Mouse (Mus musculus) lung, postnatal 10 days (tissue): ENCODE data around the gene Cd300c.
A peak's percentile ranks its signal among the peaks of the same experiment; 100 is the strongest.
"Not testable (repeated sequence)": the region's sequence is repeated elsewhere in the genome, so short reads cannot be mapped to it uniquely, and the experiment has no call there.

Experiments
- DNase-seq: peaks from one replicate; pipeline ENCODE4 v3.0.0; 2021

Cd300c gene

GRCm38 (mm10) chr11:114968752-114969207 lies at the start of gene Cd300c:
Gene Cd300c (minus strand): TSS chr11:114969157.
- peak; percentile 3 for DNase-seq

DNA sequence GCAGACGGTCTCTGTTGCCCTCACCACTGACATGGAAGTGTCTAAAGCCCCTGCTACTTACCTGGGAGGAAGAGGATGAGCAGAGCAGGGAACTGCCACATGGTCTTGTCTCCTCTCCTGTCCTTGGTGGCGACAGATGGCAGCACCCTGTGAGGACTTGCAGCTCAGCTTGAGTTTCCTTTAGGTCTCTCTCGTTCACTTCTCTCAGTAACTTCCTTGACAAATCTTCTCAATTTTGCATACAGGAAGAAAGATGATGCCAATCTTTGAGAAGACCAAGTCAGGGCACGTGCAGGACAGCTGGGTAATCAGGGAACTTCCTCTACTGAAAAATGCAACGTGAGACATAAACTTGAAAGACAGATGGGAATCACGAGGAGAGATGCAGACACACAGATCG lies 47.1 kb upstream of the Cd300c start, which contains the start of gene Cd300ld2:
Cd300ld2 (minus strand) TSS at position 101 of the 400 bp plus-strand sequence.
- DNase-seq, result not testable (repeated sequence)

GRCm38 (mm10) chr11:115004070-115004469 lies 35.1 kb upstream of the Cd300c start:
- no peak for DNase-seq

- DNase-seq, result no peak
These were observed 32.6 kb upstream of the Cd300c start, which contains the start of gene Cd300c2 for GRCm38 (mm10) chr11:115001474-115002040. Gene Cd300c2 (minus strand): TSS chr11:115001880.

- no peak for DNase-seq
These were observed 20.8 kb upstream of the Cd300c start, which contains the start of gene Cd300ld for GRCm38 (mm10) chr11:114989793-114990192. Gene Cd300ld (minus strand): TSS chr11:114989922.

GRCm38 (mm10) chr11:114981866-114982265 lies 12.9 kb upstream of the Cd300c start:
- no peak for DNase-seq

GRCm38 (mm10) chr11:114972726-114973125 lies 3.8 kb upstream of the Cd300c start:
- no peak for DNase-seq

DNA sequence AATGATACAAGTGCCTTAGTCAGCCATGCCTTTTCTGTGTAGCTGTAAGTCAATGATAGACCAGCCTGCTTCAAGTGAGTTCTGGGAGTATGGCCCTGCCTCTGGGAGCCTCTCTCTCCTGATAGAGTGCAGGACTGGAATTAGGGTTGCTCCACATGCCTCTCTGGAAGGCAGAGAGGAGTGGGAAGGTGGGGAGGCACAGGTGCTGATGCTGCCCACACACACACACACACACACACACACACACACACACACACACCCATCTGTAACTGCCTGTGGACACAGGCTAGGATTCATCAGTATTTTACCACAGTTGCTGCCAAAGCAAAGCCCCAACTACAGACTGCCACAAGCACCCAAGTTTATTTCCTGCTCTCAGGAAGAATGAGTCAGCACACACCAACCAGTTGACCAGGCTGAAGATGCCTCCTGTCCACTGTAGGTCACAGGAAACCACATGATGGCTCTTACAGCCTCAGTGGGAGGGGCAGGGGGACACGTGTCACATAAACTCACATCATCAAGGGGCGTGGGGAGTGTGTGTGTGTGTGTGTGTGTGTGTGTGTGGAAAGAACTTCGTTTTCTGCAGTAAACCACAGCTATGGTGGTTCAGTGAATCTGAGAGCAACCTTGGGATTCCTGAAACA lies 3.7 kb downstream of the Cd300c start:
- peak; percentile 21 for DNase-seq

GRCm38 (mm10) chr11:114960369-114960768 lies 8.6 kb downstream of the Cd300c start:
- no peak for DNase-seq

DNA sequence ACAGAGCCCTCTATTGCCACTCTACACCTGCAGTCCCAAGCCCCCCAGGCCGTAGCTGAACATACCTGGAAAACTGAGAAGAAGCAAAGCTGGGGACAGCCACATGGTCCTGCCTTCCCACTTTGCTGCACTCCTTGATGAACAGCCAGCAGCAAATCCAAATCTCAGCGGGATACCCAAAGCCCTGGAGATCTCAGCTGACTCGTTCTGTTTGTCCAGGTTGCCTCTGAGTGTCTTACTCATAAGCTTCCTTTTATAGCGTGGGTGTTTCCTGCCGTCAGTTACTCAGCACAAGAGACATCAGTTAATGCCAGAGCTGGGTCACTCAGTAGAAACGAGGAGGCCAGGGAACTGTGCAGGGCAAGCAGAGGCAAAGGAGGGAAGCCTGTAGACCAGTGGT lies 34.8 kb downstream of the Cd300c start, which contains the start of gene Cd300lb:
Cd300lb (minus strand) TSS at position 243 of the 400 bp plus-strand sequence.
- DNase-seq, result no peak

- DNase-seq, result no peak
These were observed 35.4 kb downstream of the Cd300c start for GRCm38 (mm10) chr11:114933591-114933990.

GRCm38 (mm10) chr11:114931041-114931440 lies 37.9 kb downstream of the Cd300c start:
- DNase-seq, result no peak

DNA sequence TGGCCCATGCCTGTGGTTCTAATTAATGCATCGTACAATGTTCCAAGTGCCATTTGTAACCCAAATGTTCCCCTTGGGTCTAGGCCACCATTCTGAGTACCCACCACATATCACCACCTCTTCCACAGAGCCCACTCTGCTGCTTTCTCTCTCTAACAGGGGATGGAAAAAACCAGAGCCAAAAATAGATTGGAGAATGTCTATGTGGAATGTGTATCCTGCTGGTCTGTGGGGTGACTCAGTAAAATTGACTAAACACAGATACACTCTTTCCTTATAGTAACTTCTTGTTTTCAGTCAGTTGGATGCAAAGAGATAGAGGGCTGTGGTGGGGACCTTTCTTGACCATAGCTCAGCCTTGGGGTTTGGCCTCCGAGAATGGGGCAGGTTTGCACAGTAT lies 39.4 kb downstream of the Cd300c start:
- DNase-seq, result no peak

GRCm38 (mm10) chr11:114923961-114924360 lies 45.0 kb downstream of the Cd300c start:
- peak; percentile 25 for DNase-seq

- DNase-seq, result no peak
These were observed 46.5 kb downstream of the Cd300c start for GRCm38 (mm10) chr11:114922439-114922838.

GRCm38 (mm10) chr11:114917120-114917519 lies 51.8 kb downstream of the Cd300c start:
- DNase-seq, result peak; percentile 14

DNA sequence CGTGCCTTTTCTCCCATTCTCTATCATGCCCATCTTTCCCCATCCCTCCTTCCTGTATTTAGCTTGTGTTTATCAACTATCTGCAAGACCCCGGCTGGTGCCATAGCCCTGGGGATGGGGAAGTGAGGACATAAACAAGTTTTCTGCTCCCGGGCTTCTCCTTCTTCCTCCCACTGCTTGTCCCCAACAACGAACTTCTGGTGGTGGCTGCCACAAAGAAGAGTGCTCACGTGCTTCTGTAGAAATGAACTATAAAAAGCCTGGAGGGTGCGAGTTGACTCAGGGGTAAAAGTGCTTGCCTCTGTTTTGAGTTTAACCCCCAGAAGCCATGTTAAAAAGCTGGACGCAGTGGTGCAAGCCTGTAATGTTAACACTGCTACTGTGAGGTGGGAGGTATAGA lies 54.0 kb downstream of the Cd300c start:
- peak; percentile 20 for DNase-seq

- DNase-seq, result peak; percentile 84
These were observed 56.1 kb downstream of the Cd300c start for GRCm38 (mm10) chr11:114912847-114913246.

DNA sequence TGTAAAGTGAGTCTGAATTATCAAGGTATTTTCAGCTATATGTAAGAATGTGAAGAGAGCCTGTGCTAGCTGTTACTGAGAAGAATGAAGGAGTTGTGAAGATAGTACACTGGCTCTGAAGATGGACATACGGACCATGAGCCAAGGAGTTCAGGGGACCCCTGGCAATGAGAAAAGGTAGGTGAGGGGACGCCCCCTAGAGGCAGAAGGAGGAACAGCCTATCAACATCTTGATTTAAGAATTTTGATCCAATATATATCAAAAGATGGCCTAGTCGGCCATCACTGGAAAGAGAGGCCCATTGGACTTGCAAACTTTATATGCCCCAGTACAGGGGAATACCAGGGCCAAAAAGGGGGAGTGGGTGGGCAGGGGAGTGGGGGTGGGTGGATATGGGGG lies 59.4 kb downstream of the Cd300c start:
- DNase-seq, result not testable (repeated sequence)

- no peak for DNase-seq
These were observed 60.9 kb downstream of the Cd300c start for GRCm38 (mm10) chr11:114908086-114908485.

DNA sequence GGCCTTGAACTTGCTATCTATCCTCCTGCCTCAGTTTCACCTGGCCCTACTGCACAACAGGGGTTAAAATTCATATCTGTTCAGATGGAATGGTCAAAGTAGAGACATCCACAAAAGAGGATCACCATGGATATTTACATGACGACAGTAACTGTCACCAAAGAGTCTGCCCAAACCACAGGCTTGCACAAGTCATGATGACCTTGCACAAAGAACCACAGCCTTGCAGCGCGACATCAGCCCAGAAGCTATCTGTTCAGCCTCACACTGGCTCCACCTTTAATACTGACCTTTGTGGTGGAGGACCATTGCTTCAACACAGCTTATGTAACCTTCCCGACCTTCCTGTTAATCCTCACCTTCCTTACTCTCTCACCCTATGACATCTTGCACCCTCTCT lies 61.4 kb downstream of the Cd300c start:
- peak; percentile 31 for DNase-seq
